Mouse (Mus musculus): Measurements from ENCODE around the gene Chst14. TPM values are rescaled to one million over a fixed set of nuclear protein-coding genes. Genes with fewer than 3 reads are reported as not detected.

The Chst14 gene
- polyA plus RNA-seq, 1 experiment = 25.4 TPM

GRCm38 (mm10) chr2:118899981-118900825, 26.1 kb upstream of the Chst14 start, which contains the start of gene Bahd1:
Gene Bahd1 (plus strand): TSS chr2:118900377.
- no peak for TF ChIP-seq MAX (IDR thresholded peaks at IDR 0.05; ENCODE audit: low read depth)
- no peak for TF ChIP-seq SRF (IDR thresholded peaks at IDR 0.05; ENCODE audit: control insufficient read depth, insufficient read length, low read depth)
- no peak for TF ChIP-seq MYOD1 (IDR thresholded peaks at IDR 0.05; ENCODE audit: control insufficient read depth in 1 of 3, insufficient read length in 2 of 3, low read depth in 2 of 3)
- no peak for TF ChIP-seq TCF3 (IDR thresholded peaks at IDR 0.05; ENCODE audit: insufficient read length, low read depth)
- TF ChIP-seq TCF12 (IDR thresholded peaks at IDR 0.05; ENCODE audit: insufficient read depth, poor library complexity, severe bottlenecking) = no peak
- TF ChIP-seq POLR2A (IDR thresholded peaks at IDR 0.05; ENCODE audit: insufficient read length, low read depth) = no peak
- TF ChIP-seq REST (IDR thresholded peaks at IDR 0.05; ENCODE audit: insufficient read depth, insufficient read length) = no peak
- TF ChIP-seq USF1 (IDR thresholded peaks at IDR 0.05; ENCODE audit: low read depth) = no peak
- no peak for TF ChIP-seq E2F4 (IDR thresholded peaks at IDR 0.05; ENCODE audit: insufficient read depth)
- TF ChIP-seq MYOG (IDR thresholded peaks at IDR 0.05; ENCODE audit: control insufficient read depth in 1 of 3, insufficient read depth in 1 of 3, insufficient read length in 2 of 3, low read depth in 2 of 3) = no peak
- TF ChIP-seq CEBPB (IDR thresholded peaks at IDR 0.05; ENCODE audit: insufficient read depth, poor library complexity, severe bottlenecking) = no peak
- TF ChIP-seq POLR2AphosphoS2 (IDR thresholded peaks at IDR 0.05; ENCODE audit: insufficient read length, low read depth) = no peak
- Histone ChIP-seq H3K36me3 (ENCODE audit: control insufficient read depth, insufficient read depth) (no peaks in the 10 kb centered on the region), H3K79me2 (ENCODE audit: control insufficient read depth, insufficient read depth) (peaks cover 14% of the 10 kb centered on the region), H3ac (ENCODE audit: control insufficient read depth, insufficient read length) (peak within 1 kb of the TSS; percentile 96), H3K27me3 (ENCODE audit: control insufficient read depth, insufficient read depth, insufficient read length) (peaks cover 29% of the 10 kb centered on the region), H3K4me2 (ENCODE audit: low read depth) (peak within 1 kb of the TSS; percentile 99), H3K4me3 (peak within 1 kb of the TSS; percentile 31)

- H3K4me2 ChIP-seq (ENCODE audit: low read depth) = peak overlapping the region; percentile 99
- H3ac ChIP-seq (ENCODE audit: control insufficient read depth, insufficient read length) = peak overlapping the region; percentile 9
- peaks cover 19% of the 10 kb centered on the region for H3K79me2 ChIP-seq (ENCODE audit: control insufficient read depth, insufficient read depth)
- H3K27me3 ChIP-seq (ENCODE audit: control insufficient read depth, insufficient read depth, insufficient read length) = peaks cover 27% of the 10 kb centered on the region
- no peaks in the 10 kb centered on the region for H3K36me3 ChIP-seq (ENCODE audit: control insufficient read depth, insufficient read depth)
- H3K4me3 ChIP-seq = peak overlapping the region; percentile 31
- TF ChIP-seq SRF (IDR thresholded peaks at IDR 0.05; ENCODE audit: control insufficient read depth, insufficient read length, low read depth) (no peak), POLR2A (IDR thresholded peaks at IDR 0.05; ENCODE audit: insufficient read length, low read depth) (no peak)
These were observed 25.5 kb upstream of the Chst14 start for GRCm38 (mm10) chr2:118900826-118901140.

- H3K36me3 ChIP-seq (ENCODE audit: control insufficient read depth, insufficient read depth) = no peaks in the 10 kb centered on the region
- H3ac ChIP-seq (ENCODE audit: control insufficient read depth, insufficient read length) = peak overlapping the region; percentile 96
- H3K4me3 ChIP-seq = peak overlapping the region; percentile 31
- peaks cover 26% of the 10 kb centered on the region for H3K79me2 ChIP-seq (ENCODE audit: control insufficient read depth, insufficient read depth)
- H3K4me2 ChIP-seq (ENCODE audit: low read depth) = peak overlapping the region; percentile 99
- peaks cover 21% of the 10 kb centered on the region for H3K27me3 ChIP-seq (ENCODE audit: control insufficient read depth, insufficient read depth, insufficient read length)
- TF ChIP-seq TCF12 (IDR thresholded peaks at IDR 0.05; ENCODE audit: insufficient read depth, poor library complexity, severe bottlenecking) (no peak), POLR2AphosphoS2 (IDR thresholded peaks at IDR 0.05; ENCODE audit: insufficient read length, low read depth) (peak; percentile 30), E2F4 (IDR thresholded peaks at IDR 0.05; ENCODE audit: insufficient read depth) (no peak), MYOG (IDR thresholded peaks at IDR 0.05; ENCODE audit: control insufficient read depth in 1 of 3, insufficient read depth in 1 of 3, insufficient read length in 2 of 3, low read depth in 2 of 3) (peak in 2 of 3 experiments; percentile 28 to 33), MYOD1 (IDR thresholded peaks at IDR 0.05; ENCODE audit: control insufficient read depth in 1 of 3, insufficient read length in 2 of 3, low read depth in 2 of 3) (peak in 2 of 3 experiments; percentile 48 to 84), TCF3 (IDR thresholded peaks at IDR 0.05; ENCODE audit: insufficient read length, low read depth) (no peak)
These were observed 24.9 kb upstream of the Chst14 start for GRCm38 (mm10) chr2:118901175-118902031.

GRCm38 (mm10) chr2:118902051-118903025, 24.0 kb upstream of the Chst14 start:
- peaks cover 33% of the 10 kb centered on the region for H3K79me2 ChIP-seq (ENCODE audit: control insufficient read depth, insufficient read depth)
- TF ChIP-seq TCF12 (IDR thresholded peaks at IDR 0.05; ENCODE audit: insufficient read depth, poor library complexity, severe bottlenecking) (no peak), E2F4 (IDR thresholded peaks at IDR 0.05; ENCODE audit: insufficient read depth) (no peak), USF1 (IDR thresholded peaks at IDR 0.05; ENCODE audit: low read depth) (no peak), MYOG (IDR thresholded peaks at IDR 0.05; ENCODE audit: control insufficient read depth in 1 of 3, insufficient read depth in 1 of 3, insufficient read length in 2 of 3, low read depth in 2 of 3) (no peak), POLR2AphosphoS2 (IDR thresholded peaks at IDR 0.05; ENCODE audit: insufficient read length, low read depth) (no peak), REST (IDR thresholded peaks at IDR 0.05; ENCODE audit: insufficient read depth, insufficient read length) (no peak), POLR2A (IDR thresholded peaks at IDR 0.05; ENCODE audit: insufficient read length, low read depth) (no peak), MYOD1 (IDR thresholded peaks at IDR 0.05; ENCODE audit: control insufficient read depth in 1 of 3, insufficient read length in 2 of 3, low read depth in 2 of 3) (no peak), SRF (IDR thresholded peaks at IDR 0.05; ENCODE audit: control insufficient read depth, insufficient read length, low read depth) (no peak), CEBPB (IDR thresholded peaks at IDR 0.05; ENCODE audit: insufficient read depth, poor library complexity, severe bottlenecking) (no peak), TCF3 (IDR thresholded peaks at IDR 0.05; ENCODE audit: insufficient read length, low read depth) (no peak), MAX (IDR thresholded peaks at IDR 0.05; ENCODE audit: low read depth) (no peak)
- peak overlapping the region; percentile 31 for H3K4me3 ChIP-seq
- H3ac ChIP-seq (ENCODE audit: control insufficient read depth, insufficient read length) = peak overlapping the region; percentile 96
- H3K36me3 ChIP-seq (ENCODE audit: control insufficient read depth, insufficient read depth) = no peaks in the 10 kb centered on the region
- peak overlapping the region; percentile 70 for H3K4me2 ChIP-seq (ENCODE audit: low read depth)
- H3K27me3 ChIP-seq (ENCODE audit: control insufficient read depth, insufficient read depth, insufficient read length) = peaks cover 11% of the 10 kb centered on the region
